Mouse (Mus musculus): Measurements from ENCODE around the gene Ezr. TPM values are rescaled to one million over a fixed set of nuclear protein-coding genes. Genes with fewer than 3 reads are reported as not detected.

Gene Ezr
- total and polyA plus RNA-seq, 2 experiments from 2014 or later, result 44.7 to 62.4 TPM

GRCm38 (mm10) chr17:6757902-6758301, 24.7 kb downstream of the Ezr start:
- Histone ChIP-seq H3K4me2 (ENCODE audit: low read depth, low read length) (no peak overlapping the region), H3K4me3 (ENCODE audit: low read length) (no peak overlapping the region), H3K36me3 (ENCODE audit: insufficient read depth, low read length) (no peaks in the 10 kb centered on the region), H3K27me3 (ENCODE audit: insufficient read depth, low read length) (no peaks in the 10 kb centered on the region), H3K9me3 (ENCODE audit: low read length) (no peaks in the 10 kb centered on the region), H3K4me1 (ENCODE audit: insufficient read depth, low read length) (0 out of 2 replicates have a peak, but pooled peaks cover 4% of the 10 kb centered on the region), H3K27ac (no peak overlapping the region), H3K9ac (replicated peaks; ENCODE audit: low read length) (no peak overlapping the region)
- ATAC-seq, result no peak
- TF ChIP-seq CTCF (IDR thresholded peaks at IDR 0.05; ENCODE audit: low read depth), result no peak
- WGBS, result 96% methylated on average over 16 of the region's 16 CpGs
- DNase-seq (ENCODE audit: low spot score), result no peak

- no peak overlapping the region for H3K27ac ChIP-seq
- no peak for DNase-seq (ENCODE audit: low spot score)
- no peaks in the 10 kb centered on the region for H3K9me3 ChIP-seq (ENCODE audit: low read length)
- 0 out of 2 replicates have a peak, but pooled peaks cover 4% of the 10 kb centered on the region for H3K4me1 ChIP-seq (ENCODE audit: insufficient read depth, low read length)
- H3K36me3 ChIP-seq (ENCODE audit: insufficient read depth, low read length), result 0 out of 2 replicates have a peak, but pooled peaks cover 4% of the 10 kb centered on the region
- no peak overlapping the region for H3K4me2 ChIP-seq (ENCODE audit: low read depth, low read length)
- no peak for TF ChIP-seq CTCF (IDR thresholded peaks at IDR 0.05; ENCODE audit: low read depth)
- no peak for ATAC-seq
- 89% methylated on average over 8 of the region's 8 CpGs for WGBS
- no peak overlapping the region for H3K9ac ChIP-seq (replicated peaks; ENCODE audit: low read length)
- no peaks in the 10 kb centered on the region for H3K27me3 ChIP-seq (ENCODE audit: insufficient read depth, low read length)
- no peak overlapping the region for H3K4me3 ChIP-seq (ENCODE audit: low read length)
Observed at GRCm38 (mm10) chr17:6755873-6756272, 26.7 kb downstream of the Ezr start.

- no peak overlapping the region for H3K4me3 ChIP-seq (ENCODE audit: low read length)
- WGBS, result 89% methylated on average over 9 of the region's 9 CpGs
- no peak overlapping the region for H3K4me2 ChIP-seq (ENCODE audit: low read depth, low read length)
- H3K36me3 ChIP-seq (ENCODE audit: insufficient read depth, low read length), result 0 out of 2 replicates have a peak, but pooled peaks cover 4% of the 10 kb centered on the region
- no peaks in the 10 kb centered on the region for H3K9me3 ChIP-seq (ENCODE audit: low read length)
- no peak overlapping the region for H3K27ac ChIP-seq
- no peak for ATAC-seq
- no peaks in the 10 kb centered on the region for H3K27me3 ChIP-seq (ENCODE audit: insufficient read depth, low read length)
- no peak for DNase-seq (ENCODE audit: low spot score)
- H3K4me1 ChIP-seq (ENCODE audit: insufficient read depth, low read length), result 0 out of 2 replicates have a peak, but pooled peaks cover 4% of the 10 kb centered on the region
- TF ChIP-seq CTCF (IDR thresholded peaks at IDR 0.05; ENCODE audit: low read depth), result no peak
- no peak overlapping the region for H3K9ac ChIP-seq (replicated peaks; ENCODE audit: low read length)
Observed at GRCm38 (mm10) chr17:6755176-6755575, 27.4 kb downstream of the Ezr start.

GRCm38 (mm10) chr17:6752375-6752774, 30.2 kb downstream of the Ezr start:
- Histone ChIP-seq H3K9me3 (ENCODE audit: low read length) (no peaks in the 10 kb centered on the region), H3K4me2 (ENCODE audit: low read depth, low read length) (no peak overlapping the region), H3K4me1 (ENCODE audit: insufficient read depth, low read length) (peaks cover 5% of the 10 kb centered on the region; the same call in 1 of the 2 replicates), H3K36me3 (ENCODE audit: insufficient read depth, low read length) (0 out of 2 replicates have a peak, but pooled peaks cover 4% of the 10 kb centered on the region), H3K27me3 (ENCODE audit: insufficient read depth, low read length) (no peaks in the 10 kb centered on the region), H3K4me3 (ENCODE audit: low read length) (no peak overlapping the region), H3K9ac (replicated peaks; ENCODE audit: low read length) (no peak overlapping the region), H3K27ac (no peak overlapping the region)
- 57% methylated on average over 7 of the region's 7 CpGs for WGBS
- no peak for TF ChIP-seq CTCF (IDR thresholded peaks at IDR 0.05; ENCODE audit: low read depth)
- no peak for ATAC-seq
- no peak for DNase-seq (ENCODE audit: low spot score)

GRCm38 (mm10) chr17:6751221-6751859, 31.2 kb downstream of the Ezr start:
- TF ChIP-seq CTCF (IDR thresholded peaks at IDR 0.05; ENCODE audit: low read depth), result no peak
- Histone ChIP-seq H3K36me3 (ENCODE audit: insufficient read depth, low read length) (0 out of 2 replicates have a peak, but pooled peaks cover 4% of the 10 kb centered on the region), H3K9me3 (ENCODE audit: low read length) (no peaks in the 10 kb centered on the region), H3K27me3 (ENCODE audit: insufficient read depth, low read length) (no peaks in the 10 kb centered on the region), H3K4me1 (ENCODE audit: insufficient read depth, low read length) (peaks cover 14% of the 10 kb centered on the region; the same call in 1 of the 2 replicates), H3K27ac (no peak overlapping the region), H3K4me2 (ENCODE audit: low read depth, low read length) (no peak overlapping the region), H3K9ac (replicated peaks; ENCODE audit: low read length) (no peak overlapping the region), H3K4me3 (ENCODE audit: low read length) (no peak overlapping the region)
- 89% methylated on average over 11 of the region's 11 CpGs for WGBS
- no peak for DNase-seq (ENCODE audit: low spot score)
- no peak for ATAC-seq

- Histone ChIP-seq H3K9me3 (ENCODE audit: low read length) (no peaks in the 10 kb centered on the region), H3K4me2 (ENCODE audit: low read depth, low read length) (no peak overlapping the region), H3K9ac (replicated peaks; ENCODE audit: low read length) (no peak overlapping the region), H3K27me3 (ENCODE audit: insufficient read depth, low read length) (no peaks in the 10 kb centered on the region), H3K4me1 (ENCODE audit: insufficient read depth, low read length) (peaks cover 21% of the 10 kb centered on the region), H3K4me3 (ENCODE audit: low read length) (no peak overlapping the region), H3K27ac (no peak overlapping the region), H3K36me3 (ENCODE audit: insufficient read depth, low read length) (0 out of 2 replicates have a peak, but pooled peaks cover 4% of the 10 kb centered on the region)
- no peak for ATAC-seq
- TF ChIP-seq CTCF (IDR thresholded peaks at IDR 0.05; ENCODE audit: low read depth), result no peak
- no peak for DNase-seq (ENCODE audit: low spot score)
- WGBS, result 83% methylated on average over 17 of the region's 17 CpGs
Observed at GRCm38 (mm10) chr17:6748779-6749464, 33.7 kb downstream of the Ezr start.
